Mouse (Mus musculus) erythroblast, embryonic 14.5 days (primary cell): Measurements from ENCODE around the gene Grin3b.

Source experiments
- GATA1 ChIP-seq: IDR thresholded peaks from 2 replicates; pipeline ENCODE4 v1.6.1; 2012; ENCODE audit warnings: low read length, inconsistent platforms, mixed read lengths
- TAL1 ChIP-seq: IDR thresholded peaks from 3 replicates; pipeline ENCODE4 v1.6.1; 2012; ENCODE audit warnings: low read length, inconsistent platforms, mixed read lengths

GRCm38 (mm10) chr10:80011740-80012139 lies 41.2 kb downstream of the Grin3b start:
- no peak for TF ChIP-seq GATA1
- TF ChIP-seq TAL1: no peak
